Mouse (Mus musculus) retina, adult 2 months (tissue): Measurements from ENCODE around the gene Slc35d2.
A peak's percentile ranks its signal among the peaks of the same experiment; 100 is the strongest.

Source experiments
- DNase-seq: peaks from one replicate; pipeline ENCODE4 v3.0.0-alpha.2; 2012; ENCODE audit warnings: low read depth, low spot score

Slc35d2 gene

DNA sequence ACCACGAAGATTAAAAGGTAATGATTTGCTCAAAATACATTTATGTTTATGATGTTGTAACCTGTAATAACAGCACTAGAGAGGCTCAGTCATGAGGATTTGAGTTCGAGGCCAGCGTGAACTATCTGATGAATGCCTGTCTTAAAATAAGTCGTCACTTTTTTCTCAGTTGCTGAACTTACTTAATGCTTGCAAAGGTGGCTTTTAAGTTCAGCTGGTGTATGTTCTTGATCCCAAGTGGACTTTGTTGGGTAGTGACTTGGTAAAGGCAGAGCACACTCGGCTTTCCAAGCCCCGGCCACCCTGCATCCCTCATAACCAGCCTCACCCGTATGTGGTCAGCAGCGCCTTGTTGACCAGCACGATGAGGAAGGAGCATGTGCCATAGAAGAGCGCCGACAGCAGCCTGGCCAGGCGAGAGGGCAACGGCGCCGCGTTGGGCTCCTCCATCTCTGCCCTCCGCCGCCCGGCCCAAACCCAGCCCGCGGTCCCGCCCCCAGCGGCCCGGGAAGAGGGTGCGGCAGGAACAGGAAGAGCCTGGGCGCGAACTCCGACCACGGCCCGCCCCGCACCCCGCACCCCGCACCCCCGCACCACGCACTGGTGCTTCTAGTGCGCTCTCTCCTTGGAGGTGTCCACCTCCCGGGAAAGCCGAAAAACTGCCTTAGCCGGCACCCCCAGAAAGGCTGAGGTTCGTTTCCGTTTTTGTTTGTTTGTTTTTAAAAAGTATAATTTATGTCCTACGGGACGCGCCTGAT lies at the start of gene Slc35d2:
Gene Slc35d2 (minus strand): TSS at position 511 of the 758 bp plus-strand sequence.
- DNase-seq = no peak

DNA sequence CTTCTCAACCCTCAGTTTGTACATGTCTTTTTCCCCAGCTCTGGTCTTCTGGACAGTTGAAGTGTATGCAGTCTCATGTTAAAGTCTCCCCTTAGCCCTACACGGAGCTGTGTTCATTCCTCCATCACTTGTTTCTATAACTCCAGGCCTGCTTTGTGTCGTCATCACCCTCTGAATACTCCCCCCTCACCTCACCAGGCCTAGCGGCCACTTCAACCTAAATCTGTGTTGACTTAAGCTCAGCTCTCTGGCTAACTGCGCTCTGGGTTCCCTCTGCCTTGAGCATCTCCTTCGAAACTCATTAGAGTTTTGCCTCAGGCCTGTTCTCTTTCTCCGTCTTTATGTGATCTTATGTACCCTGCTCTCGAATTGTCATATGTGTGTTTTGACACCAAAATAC lies 48.8 kb upstream of the Slc35d2 start:
- no peak for DNase-seq

DNA sequence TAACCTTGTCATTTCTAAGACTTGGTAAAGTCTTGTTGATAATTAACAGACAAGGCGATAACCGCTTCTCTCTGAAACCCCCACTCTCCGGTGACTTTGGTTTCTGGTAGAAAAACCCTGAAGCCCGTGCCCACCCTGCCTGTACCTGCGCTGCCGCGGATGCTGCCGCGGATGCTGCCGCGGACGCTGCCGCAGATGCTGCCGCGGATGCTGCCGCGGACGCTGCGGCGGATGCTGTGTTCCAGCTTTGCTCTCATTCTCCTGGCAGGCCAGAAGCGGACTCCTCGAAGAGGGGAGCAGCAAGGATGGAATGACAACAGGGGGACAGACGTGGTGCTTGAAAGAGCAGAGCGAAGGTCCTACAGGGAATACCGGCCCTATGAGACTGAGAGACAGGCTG lies 40.6 kb upstream of the Slc35d2 start:
- DNase-seq = no peak

DNA sequence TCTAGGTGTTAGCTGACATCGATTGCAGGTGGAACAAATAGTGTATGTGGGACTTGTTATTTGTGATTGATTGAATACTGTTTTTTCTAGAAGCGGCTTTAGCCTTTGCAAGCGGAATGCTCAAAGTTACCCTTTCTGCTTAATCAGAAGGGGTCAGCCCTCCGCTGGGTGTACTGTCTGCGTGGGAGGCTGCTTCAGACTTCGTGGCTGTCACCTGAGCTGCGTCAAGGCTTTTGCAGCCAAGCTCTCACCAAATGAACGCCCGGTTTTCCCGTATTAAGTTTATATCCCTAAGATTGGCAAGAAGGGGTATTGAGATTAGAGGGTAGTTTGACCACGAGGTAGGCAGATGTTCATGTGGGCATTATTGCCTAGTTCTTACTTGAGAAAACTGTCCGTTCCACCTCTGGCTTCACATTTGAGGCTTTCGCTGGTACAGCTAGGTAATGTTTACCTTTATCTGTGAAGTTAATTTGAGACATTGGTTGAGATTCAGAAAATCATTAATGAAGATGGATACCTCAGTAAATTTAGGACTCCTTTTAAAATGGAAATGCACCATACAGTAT lies 34.1 kb upstream of the Slc35d2 start:
- no peak for DNase-seq

DNA sequence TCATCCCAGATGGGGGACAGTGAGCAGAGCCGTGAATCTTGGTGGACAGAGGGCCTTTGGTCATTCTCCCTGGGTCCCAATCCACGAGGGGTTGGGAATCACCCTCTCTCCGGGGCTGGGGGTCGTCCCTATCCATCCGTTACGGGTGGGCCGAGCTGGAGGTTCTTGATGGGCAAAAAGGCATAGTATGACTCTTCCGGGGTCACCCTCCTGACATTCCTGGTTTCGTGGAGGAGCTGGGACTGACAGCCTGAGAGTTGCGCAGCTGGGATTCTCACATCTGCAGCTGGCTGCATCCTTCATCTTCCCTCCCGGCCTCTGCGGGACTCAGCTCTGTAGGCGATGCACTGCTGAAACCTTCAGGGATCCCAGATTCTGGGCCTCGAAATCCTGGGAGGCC lies 33.5 kb upstream of the Slc35d2 start:
- no peak for DNase-seq

DNA sequence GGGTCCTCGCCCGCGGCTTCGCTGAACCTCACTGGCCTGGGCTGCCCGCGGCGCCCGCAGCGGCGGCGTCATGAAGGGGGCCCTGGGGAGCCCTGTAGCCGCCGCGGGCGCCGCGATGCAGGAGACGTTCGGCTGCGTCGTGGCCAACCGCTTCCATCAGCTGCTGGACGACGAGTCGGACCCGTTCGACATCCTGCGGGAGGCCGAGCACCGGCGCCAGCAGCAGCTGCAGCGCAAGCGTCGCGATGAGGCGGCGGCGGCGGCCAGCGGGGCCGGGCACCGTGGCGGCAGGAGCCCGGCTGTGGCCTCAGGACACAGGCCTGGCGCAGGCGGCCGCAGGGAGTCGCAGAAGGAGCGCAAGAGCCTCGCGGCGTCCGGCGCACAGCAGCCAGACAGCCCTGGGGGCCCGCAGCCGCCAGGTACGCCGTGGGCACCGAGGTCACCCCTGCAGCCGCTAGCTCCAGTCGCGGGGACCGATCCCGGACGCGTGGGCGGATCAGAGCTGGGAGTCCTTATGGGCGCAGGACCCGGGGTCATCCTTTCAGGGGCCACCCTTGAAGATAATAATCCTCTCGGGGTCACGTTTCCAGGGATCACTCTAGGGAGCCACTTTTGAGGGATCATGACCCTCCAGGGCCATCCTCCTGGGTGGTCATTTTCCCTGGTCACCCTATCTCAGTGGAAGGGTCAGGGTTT lies 32.9 kb upstream of the Slc35d2 start:
- DNase-seq = no peak

DNA sequence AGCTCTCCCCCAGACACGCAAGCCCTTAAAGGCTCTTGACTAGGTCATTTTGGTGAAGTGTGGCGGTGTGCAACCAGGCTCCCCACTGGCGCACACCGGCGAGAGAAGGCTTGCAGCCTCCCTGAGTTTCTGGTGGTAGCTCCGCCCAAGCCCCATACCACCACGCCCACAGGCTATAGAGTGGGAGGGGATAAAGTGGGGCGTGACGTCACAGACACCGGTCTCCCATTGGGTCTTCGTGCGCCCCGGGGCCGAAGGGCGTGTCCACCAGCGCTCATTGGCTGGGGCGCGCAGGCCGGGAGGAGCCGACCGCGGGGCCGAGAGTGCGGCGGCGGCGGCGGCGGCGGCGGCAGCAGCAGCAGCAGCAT lies 32.4 kb upstream of the Slc35d2 start, which contains the start of gene Habp4:
Gene Habp4 (plus strand): TSS at position 277 of the 368 bp plus-strand sequence.
- peak; percentile 95 for DNase-seq

DNA sequence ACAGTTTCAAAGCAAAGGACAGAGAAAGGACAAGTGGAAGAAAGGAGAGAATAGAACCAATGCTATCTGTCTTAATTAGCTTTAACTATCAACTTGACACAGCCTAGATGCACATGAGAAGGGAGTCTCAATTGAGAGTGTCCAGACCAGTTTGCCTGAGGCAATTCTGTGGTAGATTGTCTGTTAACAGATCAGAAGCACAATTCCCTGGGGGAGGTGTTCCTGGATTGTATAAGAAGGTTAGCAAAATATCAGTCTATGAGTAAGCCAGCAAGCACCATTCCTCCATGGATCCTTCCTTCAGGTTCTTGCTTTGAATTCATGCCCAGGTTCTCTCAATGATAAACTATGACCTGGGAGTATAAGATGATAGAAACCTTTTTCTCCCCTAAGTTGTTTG lies 27.8 kb upstream of the Slc35d2 start:
- DNase-seq = no peak

DNA sequence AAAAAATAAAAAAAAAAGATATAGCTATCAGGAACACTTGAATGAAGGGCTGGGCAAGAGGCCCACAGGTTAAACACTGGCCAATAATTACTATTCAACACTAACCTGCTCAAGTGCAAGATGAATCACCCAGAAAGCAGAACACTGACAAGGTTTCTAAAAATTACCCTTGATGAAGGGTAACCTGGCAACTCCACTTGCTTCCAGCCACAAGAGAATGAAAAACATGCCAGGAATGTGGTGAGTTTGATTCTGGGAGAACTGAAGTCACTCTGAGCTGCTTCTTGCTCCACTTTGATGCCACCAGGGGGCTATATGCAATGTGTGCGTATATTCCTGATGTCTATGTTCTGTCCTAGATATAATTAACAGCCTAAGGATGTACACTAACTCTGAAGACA lies 26.0 kb upstream of the Slc35d2 start:
- DNase-seq = no peak

DNA sequence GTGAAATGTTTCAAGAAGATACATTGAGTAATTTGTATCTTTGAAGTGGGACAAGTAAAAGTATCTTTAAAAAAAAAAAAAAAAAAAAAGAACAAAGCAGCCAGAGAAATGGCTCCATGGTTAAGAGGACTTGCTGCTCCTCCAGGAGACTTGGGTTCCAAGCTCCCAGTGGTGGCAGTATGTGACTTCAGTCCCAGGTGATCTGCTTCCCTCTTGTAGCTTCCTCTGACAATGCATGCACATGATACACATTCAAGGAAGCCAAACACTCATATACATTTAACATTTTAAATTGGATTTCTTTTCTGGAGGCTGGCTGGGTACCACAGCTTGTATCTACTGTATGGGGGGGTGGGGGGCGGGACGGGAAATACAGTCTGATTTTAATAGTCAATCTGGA lies 25.5 kb upstream of the Slc35d2 start:
- DNase-seq = no peak

DNA sequence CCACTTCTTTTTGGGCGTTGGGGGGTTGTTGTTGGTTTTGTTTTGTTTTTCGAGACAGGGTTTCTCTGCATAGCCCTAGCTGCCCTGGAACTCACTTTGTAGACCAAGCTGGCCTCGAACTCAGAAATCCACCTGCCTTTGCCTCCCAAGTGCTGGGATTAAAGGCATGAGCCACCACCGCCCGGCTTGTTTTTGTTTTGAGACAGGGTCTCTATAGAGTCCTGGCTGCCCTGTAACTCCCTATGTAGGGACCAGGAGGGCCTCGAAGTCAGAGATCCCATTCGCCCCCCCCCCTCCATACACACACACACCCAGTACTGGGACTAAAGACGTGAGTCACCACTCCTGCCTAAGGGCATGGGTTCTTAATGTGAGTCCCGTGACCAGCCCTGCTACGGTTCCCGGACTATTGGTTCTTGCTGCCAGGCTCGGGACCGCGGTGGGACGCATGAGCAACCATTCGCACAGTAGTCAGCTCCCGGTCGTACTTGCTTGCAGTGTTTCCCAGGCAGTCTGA lies 24.6 kb upstream of the Slc35d2 start:
- no peak for DNase-seq

DNA sequence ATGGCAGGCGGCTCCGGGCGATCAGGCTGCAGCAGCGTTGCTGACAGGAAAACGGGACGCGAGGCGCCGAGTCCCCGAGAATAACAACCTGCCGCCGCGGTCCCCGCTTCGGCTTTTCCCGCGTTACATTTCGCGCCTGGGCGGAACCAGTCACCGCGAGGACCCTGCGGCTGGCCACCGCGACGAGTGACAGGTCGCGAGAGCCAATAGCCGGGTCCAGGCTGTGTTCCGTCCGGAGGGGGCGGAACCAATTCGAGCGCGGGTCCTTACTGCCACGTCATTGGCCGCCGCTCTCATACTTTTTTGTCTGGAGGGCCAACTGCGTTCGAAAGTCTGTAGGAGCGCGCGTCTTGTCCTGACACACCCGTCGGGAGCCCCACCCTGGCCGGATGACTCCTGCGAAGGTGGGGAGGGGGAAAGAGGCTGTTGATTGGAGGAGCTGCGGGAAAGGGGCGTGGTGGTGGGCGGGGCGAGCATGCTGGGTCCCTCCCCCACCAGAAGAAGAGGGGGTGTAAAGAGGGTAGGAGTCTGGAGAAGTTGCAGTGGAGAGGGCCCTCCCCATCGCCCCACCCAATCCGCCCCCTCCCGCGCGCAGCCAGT lies 24.0 kb upstream of the Slc35d2 start, which contains the start of gene Zfp367:
Gene Zfp367 (minus strand): TSS at position 120 of the 600 bp plus-strand sequence.
- DNase-seq = peak; percentile 78

DNA sequence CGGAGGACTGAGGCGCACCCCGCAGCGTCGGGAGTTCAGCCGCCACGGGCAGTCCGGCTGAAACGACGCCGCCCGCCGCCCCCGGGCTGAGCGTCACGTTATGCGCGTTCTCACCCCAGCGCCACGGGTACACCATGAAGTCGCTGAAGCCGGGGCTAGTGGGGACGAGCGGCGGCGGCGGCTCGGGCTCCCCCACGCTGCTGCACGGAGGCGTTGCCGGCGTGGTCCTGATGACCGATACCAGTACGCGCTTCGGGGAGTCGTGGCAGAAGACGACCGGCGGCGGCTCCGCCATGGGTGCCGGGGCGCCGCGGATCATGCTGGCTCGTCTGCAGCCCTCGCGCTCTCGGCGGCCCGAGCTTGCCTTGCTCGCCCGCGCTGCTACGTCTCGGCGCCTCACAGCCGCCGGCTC lies 23.5 kb upstream of the Slc35d2 start:
- DNase-seq = no peak

DNA sequence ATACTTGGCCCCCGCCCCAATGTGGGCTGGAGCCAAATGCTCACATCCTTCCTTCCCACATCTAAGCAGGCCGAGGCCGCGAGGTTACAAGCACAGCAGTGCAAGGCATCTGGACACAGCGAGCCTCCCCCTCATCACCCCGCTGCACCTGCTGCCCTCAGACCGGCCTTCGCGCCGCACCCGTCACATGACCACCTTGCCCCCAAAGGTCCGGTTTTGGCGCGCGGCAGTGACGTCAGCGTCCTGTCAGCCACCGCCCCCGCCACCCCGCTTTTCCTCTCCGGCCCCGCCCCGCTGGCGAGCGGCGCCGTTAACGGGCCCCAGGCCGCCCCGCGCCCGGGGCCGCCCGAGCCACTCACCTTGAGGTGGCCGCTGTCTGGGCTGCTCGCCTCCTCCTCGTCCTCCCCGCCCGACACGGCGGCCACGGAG lies 23.1 kb upstream of the Slc35d2 start:
- DNase-seq = peak; percentile 64

DNA sequence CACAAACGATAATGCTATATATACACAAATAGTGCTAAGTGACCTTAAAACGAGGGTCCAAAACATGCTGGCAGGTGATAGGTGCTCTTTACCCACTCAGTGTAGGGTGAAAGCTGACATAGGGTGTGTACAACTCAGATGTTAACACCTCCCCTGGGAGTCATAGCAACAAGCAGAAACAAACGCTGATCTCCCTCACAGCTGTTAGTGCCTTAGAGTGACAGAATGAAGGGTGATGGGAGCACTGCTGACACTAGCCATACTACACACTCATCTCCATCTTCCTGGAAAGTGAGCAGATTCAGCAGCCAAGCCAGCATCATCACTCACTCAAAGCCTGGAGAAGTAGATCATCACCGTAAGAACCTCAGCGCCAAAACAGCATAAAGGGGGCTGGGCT lies 21.0 kb upstream of the Slc35d2 start:
- DNase-seq = no peak

DNA sequence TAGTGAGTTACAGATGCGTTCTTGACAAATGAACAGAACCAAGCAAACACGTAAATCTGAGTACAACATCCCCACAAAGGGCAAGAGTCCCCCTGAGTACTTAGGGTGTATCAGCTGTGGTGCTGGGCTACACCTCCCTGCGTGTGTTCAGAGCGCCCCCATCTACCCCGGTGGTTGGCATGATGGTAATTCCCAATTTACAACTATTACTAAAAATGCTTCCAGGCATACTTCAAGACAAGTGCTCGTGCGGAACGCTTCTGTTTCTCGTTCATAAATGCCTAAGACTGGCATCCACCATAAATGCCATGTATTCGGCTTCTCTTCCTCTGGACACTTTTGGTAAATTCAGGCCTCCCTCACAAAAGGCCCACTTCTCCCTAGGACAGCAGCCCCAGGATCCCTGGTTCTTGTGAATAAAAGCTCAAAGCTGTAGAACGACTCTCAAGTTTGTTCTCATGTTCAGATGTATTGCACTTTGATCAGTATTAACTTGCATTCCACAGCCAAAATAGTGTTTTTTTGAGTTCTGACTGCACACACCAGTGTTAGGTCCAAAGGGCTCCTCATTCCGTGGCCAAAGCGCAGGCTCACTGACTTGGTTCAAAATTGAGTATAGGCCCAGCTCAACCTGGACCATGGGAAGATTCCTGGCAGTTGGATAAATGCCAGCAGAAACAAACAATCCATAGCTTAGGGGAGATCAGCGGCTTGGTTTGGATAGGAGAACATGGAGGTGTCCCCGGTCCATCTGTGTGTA lies 628 bp upstream of the Slc35d2 start:
- DNase-seq = no peak

DNA sequence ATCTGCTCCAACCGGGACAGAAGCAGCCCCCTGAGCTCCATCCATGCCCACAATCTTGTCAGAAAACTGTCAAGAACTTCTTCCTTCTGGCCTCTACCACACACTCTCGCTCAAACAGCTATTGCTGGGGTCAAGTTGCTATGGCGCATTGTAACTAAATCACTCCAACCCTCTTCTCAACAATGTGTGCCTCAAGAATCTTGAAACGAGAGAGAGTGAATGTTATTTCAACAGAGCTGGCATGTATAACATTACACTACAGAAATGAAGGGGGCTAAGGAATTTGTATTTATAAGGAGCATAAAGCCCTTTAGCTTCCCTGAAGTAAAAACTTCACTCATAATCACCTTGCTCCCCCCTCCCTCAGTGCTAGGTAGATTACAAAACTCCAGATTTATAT lies 2.9 kb downstream of the Slc35d2 start:
- no peak for DNase-seq

DNA sequence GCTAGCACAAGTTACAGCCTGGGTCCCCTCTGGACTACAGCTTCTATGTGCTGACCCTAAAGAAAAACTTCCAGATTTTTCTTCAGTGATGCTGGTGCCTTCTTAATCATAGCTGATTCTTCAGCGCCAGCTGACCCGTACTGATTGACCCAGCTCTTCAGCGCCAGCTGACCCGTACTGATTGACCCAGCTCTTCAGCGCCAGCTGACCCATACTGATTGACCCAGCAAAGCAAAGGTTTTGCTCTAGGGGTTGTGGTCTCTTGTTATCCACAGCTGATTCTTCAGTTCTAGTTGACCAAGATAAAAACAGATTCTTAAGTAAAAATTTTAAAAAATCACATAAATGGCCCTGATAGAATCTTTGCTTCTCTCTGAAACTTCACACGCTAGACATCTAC lies 4.3 kb downstream of the Slc35d2 start:
- DNase-seq = no peak

DNA sequence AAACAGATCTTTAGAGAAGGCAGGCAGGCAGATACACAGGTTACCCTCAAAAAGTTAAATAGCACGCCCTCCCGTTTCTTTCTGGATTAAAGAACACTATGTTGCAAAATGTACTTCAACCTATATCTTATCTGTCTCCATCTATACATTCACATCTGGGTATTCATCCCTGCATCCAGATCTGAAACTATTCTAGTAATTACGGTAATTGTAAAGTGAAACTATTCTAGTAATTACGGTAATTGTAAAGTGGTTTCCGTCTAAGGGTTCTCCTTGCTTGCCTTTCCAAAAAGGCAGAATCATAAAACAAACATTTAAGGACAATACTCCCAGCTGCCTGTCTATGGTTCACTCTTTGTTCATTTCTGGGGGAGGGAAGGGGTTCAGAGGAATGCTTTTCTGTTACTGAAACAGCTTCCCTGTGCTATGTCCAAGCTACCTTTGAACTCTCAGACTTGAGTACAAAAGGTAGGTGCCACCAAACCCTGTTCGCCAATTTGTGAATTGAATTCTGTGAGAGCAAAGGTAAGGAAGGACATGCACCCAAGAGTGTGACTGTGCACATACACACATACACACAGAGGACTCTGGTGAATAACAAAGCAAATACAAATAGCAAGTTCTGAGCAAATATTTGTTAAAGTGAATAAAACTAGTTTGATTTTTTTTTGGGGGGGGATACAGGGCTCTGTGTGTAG lies 5.5 kb downstream of the Slc35d2 start:
- no peak for DNase-seq

DNA sequence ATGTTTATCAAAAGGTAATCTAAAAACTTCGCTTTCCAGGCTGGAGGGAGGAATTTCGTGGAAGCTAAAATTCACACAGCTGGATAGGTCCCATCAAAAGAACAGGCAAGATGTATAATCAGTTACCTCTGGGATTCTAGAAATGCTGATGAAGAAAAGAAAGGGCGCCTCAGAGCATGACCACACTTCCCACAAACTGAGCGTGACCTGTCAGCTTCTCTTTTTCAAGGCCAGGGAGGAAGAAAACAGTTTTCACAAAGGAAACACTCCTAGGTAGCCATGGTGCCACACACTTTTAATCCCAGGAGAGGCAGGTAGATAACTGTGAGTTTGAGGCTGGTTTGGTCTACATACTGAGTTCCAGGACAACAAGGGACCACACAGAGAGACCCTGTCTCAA lies 8.4 kb downstream of the Slc35d2 start:
- no peak for DNase-seq

DNA sequence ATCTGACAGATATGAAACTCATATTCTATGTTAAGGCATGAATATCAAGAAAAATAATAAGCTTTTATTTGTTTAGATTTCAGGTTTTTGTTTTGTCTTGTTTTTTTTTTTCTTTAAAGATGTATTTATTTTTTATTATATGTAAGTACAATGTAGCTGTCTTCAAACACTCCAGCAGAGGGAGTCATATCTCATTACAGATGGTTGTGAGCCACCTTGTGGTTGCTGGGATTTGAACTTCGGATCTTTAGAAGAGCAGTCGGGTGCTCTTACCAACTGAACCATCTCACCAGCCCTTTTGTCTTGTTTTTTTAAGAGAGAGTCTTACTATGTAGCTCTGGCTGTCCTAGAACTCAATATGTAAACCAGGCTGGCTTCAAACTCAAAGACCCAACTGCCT lies 11.7 kb downstream of the Slc35d2 start:
- no peak for DNase-seq
